Mouse (Mus musculus): ENCODE data around the gene Polr2c.

DNA sequence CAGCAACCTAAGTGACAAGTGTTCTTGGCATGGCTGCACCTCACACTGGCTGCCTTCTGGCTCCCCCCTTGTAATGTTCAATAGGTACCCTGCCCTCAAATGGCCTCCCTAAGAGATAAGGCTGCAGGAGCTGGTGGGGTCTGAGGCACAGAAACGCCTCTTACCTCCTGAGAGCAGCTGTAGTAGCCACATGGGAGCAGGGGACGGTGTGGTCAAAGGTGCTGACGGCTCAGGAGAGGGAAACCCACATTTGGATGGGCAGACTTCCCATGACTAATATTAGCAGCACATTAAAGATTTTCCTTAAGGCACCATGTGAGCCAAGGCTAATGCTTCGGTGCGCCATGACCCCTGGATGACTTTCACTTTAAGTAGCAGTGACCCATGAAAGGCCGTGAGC lies 43.4 kb downstream of the Polr2c start:
- TF ChIP-seq CTCF (IDR thresholded peaks at IDR 0.05; ENCODE audit: low read depth) (no peak), EP300 (IDR thresholded peaks at IDR 0.05; ENCODE audit: low read depth) (no peak)

Measured in liver, postnatal 0 days (tissue).